Mouse (Mus musculus): Measurements from ENCODE around the gene Slc35g2. TPM values are rescaled to one million over a fixed set of nuclear protein-coding genes. Genes with fewer than 3 reads are reported as not detected.

Slc35g2 gene
- total RNA-seq, 2 experiments from 2014 or later, result 0.51 to 1.3 TPM

GRCm38 (mm10) chr9:100506652-100507051 is 64.2 kb downstream of the Slc35g2 start:
- Histone ChIP-seq H3K4me3 (peak overlapping the region; percentile 71), H3K27ac (peak overlapping the region; percentile 86)
- intact Hi-C loops (cut with DNase I), result loop anchor here (2.0 kb wide), 1 partner anchor 36 kb away; no protein-coding TSS in a partner anchor
- DNase-seq, result peak; percentile 77
- TF ChIP-seq CTCF (IDR thresholded peaks at IDR 0.05), result no peak

GRCm38 (mm10) chr9:100505498-100505897 is 65.4 kb downstream of the Slc35g2 start:
- intact Hi-C loops (cut with DNase I), result no loop called here
- Histone ChIP-seq H3K4me3 (peak overlapping the region; percentile 71), H3K27ac (peak overlapping the region; percentile 86)
- no peak for TF ChIP-seq CTCF (IDR thresholded peaks at IDR 0.05)
- DNase-seq, result no peak

Other genes with a start within 250 kb of the Slc35g2 start
- 1 to 10 TPM; 1.3 to 1.9 TPM for gene Il20rb, start 84.3 kb downstream of the Slc35g2 start, total RNA-seq (2021)
- gene Nck1, start 25.0 kb downstream of the Slc35g2 start, total RNA-seq (2021), result 10 to 100 TPM; 26.0 to 37.4 TPM
- gene Stag1, start 26.7 kb upstream of the Slc35g2 start, total RNA-seq (2021), result 10 to 100 TPM; 26.1 to 28.4 TPM

All from gastrocnemius, adult 2 months (tissue).